Mouse (Mus musculus): ENCODE measurements around the gene Mrpl33. TPM values are rescaled to one million over a fixed set of nuclear protein-coding genes. Genes with fewer than 3 reads are reported as not detected.

The Mrpl33 gene
- total RNA-seq, 2 experiments from 2014 or later: 116 to 121 TPM

DNA sequence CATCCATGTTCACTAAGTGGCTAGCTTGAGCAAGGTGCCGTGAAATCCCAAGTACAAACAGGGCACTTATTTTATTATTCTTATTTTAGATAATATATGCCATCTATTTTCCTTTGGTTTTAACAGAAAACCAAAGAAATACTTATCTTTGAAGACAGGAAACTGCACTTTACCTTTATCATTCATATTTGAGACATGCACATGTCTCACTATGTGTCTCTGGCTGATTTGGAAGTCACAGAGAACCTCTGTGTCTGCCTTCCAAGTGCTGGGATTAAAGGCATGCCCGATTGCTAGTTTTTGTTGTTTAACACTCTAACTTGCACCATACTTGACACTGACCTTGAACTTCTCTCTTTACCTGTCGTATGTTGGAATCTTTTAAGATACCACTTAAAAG lies 91.2 kb downstream of the Mrpl33 start:
- no peak for DNase-seq
- intact Hi-C loops (cut with DNase I): no loop called here

DNA sequence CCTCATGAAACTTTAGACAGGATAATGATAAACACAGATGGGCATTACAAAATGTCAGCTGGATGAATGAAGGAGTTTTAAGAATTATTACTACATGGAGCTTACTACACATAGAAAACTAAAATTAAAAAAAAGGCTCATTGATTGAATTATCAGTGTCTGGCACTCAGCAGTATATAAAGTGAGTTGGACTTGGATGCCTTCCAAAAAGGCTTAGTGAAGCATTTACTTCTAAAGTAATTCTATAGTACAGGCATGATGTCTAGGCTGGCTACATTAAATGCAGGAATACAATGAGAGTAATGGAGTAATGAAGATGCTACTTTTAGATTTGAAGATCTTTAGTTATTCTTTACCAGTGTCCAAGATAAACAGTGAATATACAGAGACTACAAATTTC lies 96.5 kb downstream of the Mrpl33 start:
- DNase-seq: no peak
- intact Hi-C loops (cut with DNase I): no loop called here

DNA sequence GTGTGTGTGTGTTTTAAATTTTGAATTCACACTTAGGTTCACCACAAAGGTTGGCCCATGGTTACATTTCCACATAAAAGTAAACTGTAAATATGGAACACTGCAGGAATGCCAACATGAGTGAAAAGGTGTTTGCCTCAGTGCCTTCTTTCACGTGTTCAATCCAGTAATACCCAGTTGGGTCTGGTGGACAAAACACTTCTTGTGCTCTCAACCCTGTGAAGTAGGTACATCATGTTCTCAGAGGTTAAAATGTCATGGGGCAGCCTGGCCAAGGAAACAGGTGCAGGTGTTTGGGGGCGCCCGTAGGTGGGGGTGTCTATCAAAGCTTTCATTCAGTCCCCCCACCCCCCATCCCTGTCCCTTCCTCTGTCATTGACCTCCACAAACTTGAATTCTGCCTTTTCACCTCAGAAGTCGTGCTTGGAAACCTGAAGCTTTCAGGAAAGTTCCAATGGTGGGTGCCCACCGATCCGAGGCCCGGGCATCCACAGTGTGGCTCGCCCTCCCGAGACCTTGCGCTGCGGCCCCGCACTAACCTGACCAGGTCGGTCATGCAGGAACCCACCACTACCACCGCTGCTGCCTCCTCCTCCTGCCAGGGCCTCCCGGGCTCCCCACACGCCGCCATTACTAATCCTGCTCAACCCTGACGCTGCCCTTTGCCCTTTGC lies 100.4 kb downstream of the Mrpl33 start, which contains the start of gene Rbks:
Gene Rbks, minus strand, starts transcription at position 657 of the 673 bp plus-strand sequence.
- intact Hi-C loops (cut with DNase I): loop anchor here (5.0 kb wide), 1 partner anchor 440 kb away; the partner anchor contains the start of gene Fosl2
- no peak for DNase-seq

DNA sequence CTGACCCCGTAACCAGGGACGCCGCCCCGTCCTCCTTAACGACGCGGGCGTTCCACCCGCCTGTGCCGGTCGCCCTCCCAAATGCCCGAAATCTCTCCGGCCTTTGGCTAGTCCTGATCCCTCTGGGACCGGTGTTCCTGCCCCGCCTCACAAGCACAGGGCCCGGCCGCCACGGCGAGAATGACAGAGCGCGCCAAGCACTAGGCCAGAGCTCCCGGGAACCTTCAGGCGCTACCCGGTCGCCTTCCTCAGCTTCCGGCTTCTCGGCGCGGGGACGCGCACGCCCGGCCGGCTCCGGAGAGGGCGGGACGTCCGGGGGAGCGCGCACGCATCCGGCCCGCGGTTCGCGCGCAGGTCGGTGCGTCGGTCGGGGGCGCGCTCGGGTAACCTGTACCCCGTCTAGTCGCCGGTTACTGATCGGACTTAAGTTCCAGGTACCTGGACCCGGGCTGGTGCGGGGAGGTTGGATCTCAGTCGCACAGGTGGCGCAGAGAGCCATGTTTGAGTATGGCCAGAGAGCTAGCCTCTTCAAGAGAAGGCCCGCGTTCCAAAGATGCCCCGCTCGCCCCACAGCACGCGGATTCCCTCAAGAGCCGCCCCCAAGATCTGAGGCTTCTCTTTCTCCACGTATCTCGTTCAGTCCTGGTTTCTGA lies 101.0 kb downstream of the Mrpl33 start, which contains the start of gene Babam2:
Gene Babam2, plus strand, starts transcription at position 41 of the 653 bp plus-strand sequence.
- intact Hi-C loops (cut with DNase I): loop anchor here (5.0 kb wide), 1 partner anchor 440 kb away; the partner anchor contains the start of gene Fosl2
- peak; percentile 93 for DNase-seq

DNA sequence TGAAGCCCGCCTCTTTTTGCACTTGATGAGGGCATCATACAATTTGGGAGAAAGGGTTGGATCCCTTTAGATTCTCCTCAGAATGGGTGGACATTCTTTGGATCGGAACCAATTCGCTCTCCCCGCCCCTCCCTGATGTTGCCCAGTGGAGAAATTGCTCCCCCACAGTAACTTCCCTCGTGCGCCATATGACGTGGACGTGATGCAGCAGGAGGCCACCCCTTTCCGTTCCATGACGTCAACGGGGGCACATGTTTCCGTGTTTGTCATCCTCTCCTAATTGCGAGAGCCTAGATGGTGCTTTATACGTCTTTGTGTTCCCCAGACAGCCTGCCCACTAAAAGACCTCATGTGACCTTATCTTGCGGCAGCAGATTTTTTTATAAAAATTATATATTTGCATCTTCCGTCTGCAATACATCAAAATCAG lies 101.6 kb downstream of the Mrpl33 start:
- DNase-seq: peak; percentile 80
- intact Hi-C loops (cut with DNase I): loop anchor here (5.0 kb wide), 1 partner anchor 439 kb away; the partner anchor contains the start of gene Fosl2

DNA sequence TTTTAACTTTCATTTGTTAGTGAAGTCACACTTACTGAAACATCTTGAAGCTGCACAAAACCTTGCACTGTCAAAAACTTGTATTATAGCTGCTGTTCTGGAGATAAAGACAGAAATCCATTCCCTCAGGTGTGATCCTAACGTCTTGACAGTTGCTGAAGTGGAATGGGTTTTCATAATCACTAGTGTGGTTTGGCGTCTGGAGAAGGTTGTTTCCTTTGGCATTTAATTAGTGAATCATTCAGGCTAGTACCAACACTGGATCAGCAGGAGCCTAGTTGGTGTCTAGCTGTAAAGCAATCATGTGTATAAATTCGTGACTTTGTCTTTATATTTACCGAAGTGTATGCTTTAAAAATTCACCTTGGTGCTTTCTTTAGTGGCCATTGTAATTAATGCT lies 102.2 kb downstream of the Mrpl33 start:
- intact Hi-C loops (cut with DNase I): loop anchor here (5.0 kb wide), 1 partner anchor 438 kb away; the partner anchor contains the start of gene Fosl2
- DNase-seq: no peak

DNA sequence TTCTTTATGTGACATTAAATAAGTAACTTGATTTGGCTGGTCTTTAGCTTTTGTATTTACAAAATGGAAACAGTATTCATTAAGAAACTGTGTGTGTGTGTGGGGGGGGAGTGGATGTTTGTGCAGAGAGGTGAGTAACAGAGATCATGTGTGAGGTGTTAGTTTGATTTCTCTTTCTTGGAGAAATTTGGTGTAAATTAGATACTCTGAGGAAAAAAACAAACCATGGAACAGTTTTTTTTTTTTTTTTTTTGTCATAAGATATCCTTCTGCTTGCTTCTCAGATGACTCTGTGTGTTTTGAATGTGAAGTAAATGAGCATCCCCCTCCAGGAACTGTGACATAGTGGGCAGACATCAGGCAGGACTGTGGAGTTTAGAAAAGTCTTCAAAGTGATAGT lies 102.7 kb downstream of the Mrpl33 start:
- DNase-seq: no peak
- intact Hi-C loops (cut with DNase I): loop anchor here (5.0 kb wide), 1 partner anchor 438 kb away; the partner anchor contains the start of gene Fosl2

DNA sequence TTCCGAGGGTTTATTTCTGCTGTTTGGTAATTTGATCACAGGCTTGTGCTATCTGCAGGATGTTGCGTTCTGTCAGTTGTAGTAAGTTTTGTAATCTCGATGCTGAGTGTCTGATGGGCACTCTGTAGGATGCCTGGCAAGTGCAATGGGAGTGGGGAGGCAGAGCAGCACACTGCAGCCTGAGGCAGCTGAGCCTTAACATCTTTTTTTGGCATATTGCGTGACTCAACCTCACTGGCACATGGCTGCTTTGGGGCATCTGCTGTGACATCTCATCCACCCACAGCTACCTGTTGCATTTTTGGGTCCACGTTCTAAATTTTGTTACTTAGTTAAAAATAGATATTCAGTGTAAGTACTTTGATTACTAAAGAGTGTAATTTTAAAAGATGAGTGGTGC lies 108.2 kb downstream of the Mrpl33 start:
- intact Hi-C loops (cut with DNase I): no loop called here
- no peak for DNase-seq

DNA sequence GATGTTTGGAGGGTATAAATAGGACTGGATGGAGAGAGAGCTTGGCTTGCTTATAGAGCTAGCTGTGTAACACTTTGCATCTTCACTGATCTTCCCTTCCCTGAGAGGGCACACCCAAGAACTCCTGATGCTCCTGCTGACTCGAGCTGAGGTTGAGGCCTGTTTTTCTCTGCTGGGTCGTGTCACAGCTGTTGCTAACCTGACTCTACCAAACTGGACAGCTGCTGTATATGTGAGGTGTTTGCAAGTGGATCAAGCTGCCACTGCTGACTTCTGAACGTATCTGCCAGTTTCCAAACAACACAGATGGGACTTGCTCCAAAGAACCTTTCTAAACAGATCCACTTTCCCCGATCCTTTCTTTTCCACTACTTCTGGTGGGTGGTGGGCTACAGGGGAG lies 110.1 kb downstream of the Mrpl33 start:
- no peak for DNase-seq
- intact Hi-C loops (cut with DNase I): no loop called here

DNA sequence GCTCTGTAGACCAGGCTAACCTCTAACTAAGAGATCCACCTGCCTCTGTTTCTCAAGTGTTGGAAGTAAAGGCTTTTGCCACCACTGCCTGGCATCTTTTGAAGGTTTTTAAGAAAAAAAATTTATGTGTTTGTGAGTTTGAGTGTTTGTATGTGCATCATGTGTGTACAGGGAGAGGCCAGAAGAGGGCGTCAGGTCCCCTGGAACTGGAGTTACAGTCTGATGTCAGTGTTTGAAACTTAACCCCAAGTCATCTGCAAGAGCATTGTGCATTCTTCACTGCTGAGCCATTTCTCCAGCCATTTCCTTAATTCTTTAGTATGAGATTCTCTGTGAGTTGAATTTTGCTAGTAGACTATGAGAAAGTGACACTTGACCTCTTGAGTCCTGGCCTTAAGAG lies 112.7 kb downstream of the Mrpl33 start:
- peak; percentile 5 for DNase-seq
- intact Hi-C loops (cut with DNase I): no loop called here

DNA sequence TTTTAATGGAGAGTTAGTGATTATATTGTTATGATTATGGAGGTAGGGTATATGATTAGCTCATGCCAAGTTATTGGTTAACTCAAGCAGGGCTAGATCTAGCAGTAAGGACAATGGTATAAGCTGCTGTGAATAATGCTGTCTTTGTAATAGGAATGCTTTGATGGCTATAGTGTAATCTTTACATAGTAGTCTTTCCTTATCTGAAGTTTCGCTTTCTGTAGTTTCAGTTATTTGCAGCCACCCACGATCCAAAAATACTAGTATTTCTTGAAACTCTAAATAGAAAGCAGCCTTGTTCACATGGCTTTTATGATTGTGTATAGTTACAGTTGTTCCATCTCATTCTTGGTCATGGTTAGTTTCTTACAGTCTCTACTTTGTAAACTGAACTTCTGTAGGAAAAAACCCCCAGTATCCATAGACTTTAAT lies 116.6 kb downstream of the Mrpl33 start:
- intact Hi-C loops (cut with DNase I): no loop called here

DNA sequence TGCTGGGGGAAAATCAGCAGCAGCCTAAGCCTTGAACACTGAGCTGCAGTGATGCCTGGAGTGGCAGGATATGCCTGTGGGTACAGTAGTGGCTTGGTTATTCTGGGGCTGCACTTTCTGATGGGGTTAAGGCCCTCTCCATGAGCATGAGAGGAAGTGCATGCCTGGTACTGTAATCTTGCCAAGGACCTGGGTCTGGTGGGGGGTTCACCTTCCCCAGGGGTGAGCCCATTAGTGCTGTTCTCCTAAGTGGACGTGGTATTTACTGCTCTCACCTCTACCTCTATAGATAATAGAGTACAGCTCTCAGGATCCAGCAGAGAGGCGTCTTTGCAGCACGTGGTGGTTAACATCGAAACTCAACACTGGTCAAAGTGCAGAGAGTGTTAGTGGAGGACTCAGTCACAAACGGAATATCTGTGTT lies 117.1 kb downstream of the Mrpl33 start:
- no peak for DNase-seq
- intact Hi-C loops (cut with DNase I): no loop called here

More for the DNA sequence above, 116.6 kb downstream of the Mrpl33 start:
- no peak for DNase-seq

Small RNA genes lying within 50 kb of the gene (microRNA-seq; reads per million reads assigned to microRNA genes)
- gene Mir3473e: not detected

Other genes starting within 250 kb of the Mrpl33 start
- gene Zfp512, start 144.5 kb upstream of the Mrpl33 start, total RNA-seq (2021): 10 to 100 TPM; 92.5 to 93.8 TPM
- gene 4930548H24Rik, start 111.2 kb upstream of the Mrpl33 start, total RNA-seq (2021): under 1 TPM; 0.54 TPM
- 10 to 100 TPM; 42.2 to 44.3 TPM for gene Gpn1, start 102.2 kb upstream of the Mrpl33 start, total RNA-seq (2021)
- 10 to 100 TPM; 41.5 to 48.7 TPM for gene Slc4a1ap, start 69.9 kb upstream of the Mrpl33 start, total RNA-seq (2021)
- gene Supt7l, start 69.1 kb upstream of the Mrpl33 start, total RNA-seq (2021): 10 to 100 TPM; 17.6 to 17.9 TPM
- gene Rbks, start 100.7 kb downstream of the Mrpl33 start, total RNA-seq (2021): 1 to 10 TPM; 1.4 to 2.0 TPM
- 10 to 100 TPM; 38.1 to 39.1 TPM for gene Babam2, start 100.7 kb downstream of the Mrpl33 start, total RNA-seq (2021)